Comparison of ENCODE assay signal across 8 mouse cellular contexts in the genomic region with DNA sequence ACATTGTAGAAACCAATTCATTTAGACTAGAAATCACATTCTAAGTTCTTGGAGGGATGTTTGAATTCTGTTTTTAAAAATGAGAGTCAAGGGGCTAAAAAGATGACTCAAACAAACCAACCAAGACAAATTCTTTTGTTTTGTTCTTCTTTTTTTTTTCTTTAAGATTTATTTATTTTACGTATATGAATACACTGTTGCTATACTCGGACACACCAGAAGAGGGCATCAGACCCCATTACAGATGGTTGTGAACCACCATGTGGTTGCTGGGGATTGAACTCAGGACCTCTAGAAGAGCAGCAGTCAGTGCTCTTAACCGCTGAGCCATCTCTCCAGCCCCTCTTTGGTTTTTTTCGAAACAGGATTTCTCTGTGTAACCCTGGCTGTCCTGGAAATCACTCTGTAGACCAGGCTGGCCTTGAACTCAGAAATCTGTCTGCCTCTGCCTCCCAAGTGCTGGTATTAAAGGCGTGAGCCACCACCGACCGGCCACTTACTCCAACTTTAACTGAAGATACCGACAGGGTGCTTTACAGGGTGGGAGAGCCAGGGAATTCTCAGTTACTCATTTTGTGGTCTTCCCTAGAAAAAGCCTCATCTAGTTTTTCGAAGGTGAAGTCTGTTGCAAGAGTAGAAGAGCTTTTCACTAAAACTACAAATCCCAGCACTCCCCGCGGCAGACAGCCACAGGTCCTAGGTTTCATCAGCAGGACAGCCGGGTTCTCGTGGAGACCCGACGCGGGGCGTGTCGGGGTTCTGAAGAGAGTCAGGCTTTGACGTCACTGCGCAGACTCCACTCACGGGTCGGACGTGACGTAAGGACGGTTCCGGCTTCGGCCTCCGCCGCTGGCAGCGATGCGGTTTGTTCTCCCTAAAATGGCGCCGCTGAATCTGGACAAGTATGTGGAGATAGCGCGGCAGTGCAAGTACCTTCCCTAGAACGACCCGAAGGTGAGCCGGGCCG. TPM values are rescaled to one million over a fixed set of nuclear protein-coding genes. Genes with fewer than 3 reads are reported as not detected.
A peak's percentile ranks its signal among the peaks of the same experiment; 100 is the strongest.
DNase-seq lines count a peak whose midpoint lies in the region; ATAC-seq and TF ChIP-seq lines count a peak whose summit lies in the region.

No protein-coding gene starts in this region.

- peak overlapping the region; percentile 79 for H3K4me2 ChIP-seq in forebrain, embryonic 13.5 days
- peak overlapping the region; percentile 63; the same call in 1 of the 2 replicates for H3K4me2 ChIP-seq in liver, postnatal 0 days (ENCODE audit: low read depth, low read length)
- no peak overlapping the region for H3K4me2 ChIP-seq in neural tube, embryonic 14.5 days (ENCODE audit: low read depth, low read length)

- intact Hi-C loops in heart, postnatal 10 days (cut with DNase I): no loop called here

- no peak for TF ChIP-seq EP300 in ES-Bruce4 (IDR thresholded peaks at IDR 0.05; ENCODE audit: insufficient read depth, low read depth, low read length)
- 0 out of 2 replicates have a peak, but pooled peaks have one; percentile 42 for TF ChIP-seq EP300 in liver, postnatal 0 days (IDR thresholded peaks at IDR 0.05; ENCODE audit: low read depth)

- H3K4me3 ChIP-seq in ES-Bruce4 (ENCODE audit: low read depth, low read length): peak overlapping the region; percentile 78
- H3K4me3 ChIP-seq in forebrain, embryonic 13.5 days: peak overlapping the region; percentile 70
- peak overlapping the region; percentile 79 for H3K4me3 ChIP-seq in liver, postnatal 0 days (ENCODE audit: low read depth, low read length)
- H3K4me3 ChIP-seq in neural tube, embryonic 14.5 days (ENCODE audit: low read depth, low read length): peak overlapping the region; percentile 63

- TF ChIP-seq POLR2A in ES-Bruce4 (IDR thresholded peaks at IDR 0.05; ENCODE audit: insufficient read depth, low read length): peak; percentile 87

- peak; percentile 99 for DNase-seq in heart, postnatal 10 days
- DNase-seq in large intestine, adult 2 months (ENCODE audit: low read depth, low spot score): peak; percentile 99
- peak; percentile 98 for DNase-seq in liver, postnatal 0 days
- peak; percentile 95 for DNase-seq in testis, postnatal 10 days (ENCODE audit: low spot score)

- no peaks in the 10 kb centered on the region for H3K4me1 ChIP-seq in ES-Bruce4 (ENCODE audit: control insufficient read depth, insufficient read depth, low read length)
- H3K4me1 ChIP-seq in forebrain, embryonic 13.5 days: peaks cover 31% of the 10 kb centered on the region
- peaks cover 32% of the 10 kb centered on the region for H3K4me1 ChIP-seq in liver, postnatal 0 days (ENCODE audit: insufficient read depth)
- peaks cover 17% of the 10 kb centered on the region for H3K4me1 ChIP-seq in neural tube, embryonic 14.5 days (ENCODE audit: control insufficient read depth, insufficient read depth, low read length)

- peak overlapping the region; percentile 79 for H3K9ac ChIP-seq in ES-Bruce4 (ENCODE audit: low read depth, poor library complexity, severe bottlenecking)
- H3K9ac ChIP-seq in forebrain, embryonic 13.5 days: peak overlapping the region; percentile 79
- H3K9ac ChIP-seq in liver, postnatal 0 days (replicated peaks): peak overlapping the region; percentile 95
- peak overlapping the region; percentile 71 for H3K9ac ChIP-seq in neural tube, embryonic 14.5 days (replicated peaks; ENCODE audit: low read depth, low read length)

- TF ChIP-seq CTCF in ES-Bruce4 (IDR thresholded peaks at IDR 0.05; ENCODE audit: low read depth, low read length): peak; percentile 18
- peak; percentile 39 for TF ChIP-seq CTCF in liver, postnatal 0 days (IDR thresholded peaks at IDR 0.05; ENCODE audit: low read depth)

- H3K9me3 ChIP-seq in ES-Bruce4 (replicated peaks; ENCODE audit: control insufficient read depth, insufficient read depth, low read length, poor library complexity, severe bottlenecking): no peaks in the 10 kb centered on the region
- H3K9me3 ChIP-seq in forebrain, embryonic 13.5 days (replicated peaks): no peaks in the 10 kb centered on the region
- no peaks in the 10 kb centered on the region for H3K9me3 ChIP-seq in liver, postnatal 0 days (ENCODE audit: low read length)
- no peaks in the 10 kb centered on the region for H3K9me3 ChIP-seq in neural tube, embryonic 14.5 days (ENCODE audit: control insufficient read depth, low read length)

- WGBS in forebrain, embryonic 13.5 days: 5% methylated on average over 39 of the region's 39 CpGs
- WGBS in large intestine, adult 2 months: 7% methylated on average over 39 of the region's 39 CpGs
- WGBS in liver, postnatal 0 days (ENCODE audit: insufficient replicate concordance): 5% methylated on average over 39 of the region's 39 CpGs
- 6% methylated on average over 39 of the region's 39 CpGs for WGBS in neural tube, embryonic 14.5 days

- ATAC-seq in cerebellum, adult (ENCODE audit: insufficient number of reproducible peaks, low FRiP score, low TSS enrichment): peak; percentile 96
- ATAC-seq in forebrain, embryonic 13.5 days: peak; percentile 98
- peak; percentile 90 for ATAC-seq in liver, postnatal 0 days
- peak; percentile 97 for ATAC-seq in neural tube, embryonic 14.5 days (ENCODE audit: low read depth)

- H3K36me3 ChIP-seq in ES-Bruce4 (ENCODE audit: control insufficient read depth, insufficient read depth, low read length, poor library complexity, severe bottlenecking): peaks cover 22% of the 10 kb centered on the region
- peaks cover 10% of the 10 kb centered on the region for H3K36me3 ChIP-seq in forebrain, embryonic 13.5 days (ENCODE audit: poor library complexity, severe bottlenecking)
- peaks cover 22% of the 10 kb centered on the region for H3K36me3 ChIP-seq in liver, postnatal 0 days (replicated peaks; ENCODE audit: insufficient read depth, low read length)
- peaks cover 8% of the 10 kb centered on the region; the same call in 1 of the 2 replicates for H3K36me3 ChIP-seq in neural tube, embryonic 14.5 days (ENCODE audit: control insufficient read depth, insufficient read depth, low read length)

- no peaks in the 10 kb centered on the region for H3K27me3 ChIP-seq in ES-Bruce4 (ENCODE audit: control insufficient read depth, insufficient read depth, low read length, poor library complexity, severe bottlenecking)
- H3K27me3 ChIP-seq in forebrain, embryonic 13.5 days: no peaks in the 10 kb centered on the region
- no peaks in the 10 kb centered on the region for H3K27me3 ChIP-seq in liver, postnatal 0 days (ENCODE audit: insufficient read depth, low read length)
- H3K27me3 ChIP-seq in neural tube, embryonic 14.5 days (ENCODE audit: control insufficient read depth, insufficient read depth, low read length): no peaks in the 10 kb centered on the region

- peak overlapping the region; percentile 60 for H3K27ac ChIP-seq in ES-Bruce4 (ENCODE audit: insufficient read depth, low read length)
- H3K27ac ChIP-seq in forebrain, embryonic 13.5 days: peak overlapping the region; percentile 84
- peak overlapping the region; percentile 98 for H3K27ac ChIP-seq in liver, postnatal 0 days (ENCODE audit: low read depth)
- peak overlapping the region; percentile 89 for H3K27ac ChIP-seq in neural tube, embryonic 14.5 days (ENCODE audit: low read depth, low read length)

RNA-seq across cellular contexts. Expression of a gene that starts 2.1 kb away (rescaled TPM):
- 32.9 TPM in 2 replicates for polyA plus RNA-seq in ES-Bruce4 (2011; ENCODE audit: insufficient read depth, insufficient read length, low read depth, missing spikeins)
- polyA plus RNA-seq in forebrain, embryonic 13.5 days (2015; fragmentation: Nextera tagmentation; extraction: Ambion mirVana): 27.2 and 29.8 TPM in 2 replicates
- total RNA-seq in heart, postnatal 10 days (2021): 10 to 100 TPM; 13.0 to 16.7 TPM
- 28.5 and 30.1 TPM in 2 replicates for polyA plus RNA-seq in large intestine, adult 2 months (2012; rRNA removed)
- 17.0 and 20.4 TPM in 2 replicates for polyA plus RNA-seq in liver, postnatal 0 days (2015; fragmentation: Nextera tagmentation; extraction: Ambion mirVana)
- polyA plus RNA-seq in neural tube, embryonic 14.5 days (2014; fragmentation: Nextera tagmentation; extraction: Ambion mirVana): 26.0 and 29.1 TPM in 2 replicates

RNA-seq across cellular contexts. Expression of a gene that starts 24.3 kb away (rescaled TPM):
- 74.5 and 82.0 TPM in 2 replicates for polyA plus RNA-seq in ES-Bruce4 (2011; ENCODE audit: insufficient read depth, insufficient read length, low read depth, missing spikeins)
- polyA plus RNA-seq in forebrain, embryonic 13.5 days (2015; fragmentation: Nextera tagmentation; extraction: Ambion mirVana): 86.8 and 103 TPM in 2 replicates
- 10 to 100 TPM; 56.1 to 62.8 TPM for total RNA-seq in heart, postnatal 10 days (2021)
- polyA plus RNA-seq in large intestine, adult 2 months (2012; rRNA removed): 25.0 and 28.8 TPM in 2 replicates
- 36.1 and 38.3 TPM in 2 replicates for polyA plus RNA-seq in liver, postnatal 0 days (2015; fragmentation: Nextera tagmentation; extraction: Ambion mirVana)
- polyA plus RNA-seq in neural tube, embryonic 14.5 days (2014; fragmentation: Nextera tagmentation; extraction: Ambion mirVana): 69.3 and 79.3 TPM in 2 replicates

RNA-seq across cellular contexts. Expression of a gene that starts 30.0 kb away (rescaled TPM):
- 504 and 519 TPM in 2 replicates for polyA plus RNA-seq in ES-Bruce4 (2011; ENCODE audit: insufficient read depth, insufficient read length, low read depth, missing spikeins)
- polyA plus RNA-seq in forebrain, embryonic 13.5 days (2015; fragmentation: Nextera tagmentation; extraction: Ambion mirVana): 424 and 446 TPM in 2 replicates
- 100 to 1,000 TPM; 390 to 403 TPM for total RNA-seq in heart, postnatal 10 days (2021)
- polyA plus RNA-seq in large intestine, adult 2 months (2012; rRNA removed): 446 and 623 TPM in 2 replicates
- polyA plus RNA-seq in liver, postnatal 0 days (2015; fragmentation: Nextera tagmentation; extraction: Ambion mirVana): 384 and 424 TPM in 2 replicates
- 402 and 471 TPM in 2 replicates for polyA plus RNA-seq in neural tube, embryonic 14.5 days (2014; fragmentation: Nextera tagmentation; extraction: Ambion mirVana)

RNA-seq across cellular contexts. Expression of a gene that starts 31.0 kb away (rescaled TPM):
- polyA plus RNA-seq in ES-Bruce4 (2011; ENCODE audit: insufficient read depth, insufficient read length, low read depth, missing spikeins): 4.6 and 4.7 TPM in 2 replicates
- 0.10 TPM in 1 of 2 replicates, not detected in the other for polyA plus RNA-seq in forebrain, embryonic 13.5 days (2015; fragmentation: Nextera tagmentation; extraction: Ambion mirVana)
- not detected for total RNA-seq in heart, postnatal 10 days (2021)
- polyA plus RNA-seq in large intestine, adult 2 months (2012; rRNA removed): not detected in 2 replicates
- 0.06 TPM in 1 of 2 replicates, not detected in the other for polyA plus RNA-seq in liver, postnatal 0 days (2015; fragmentation: Nextera tagmentation; extraction: Ambion mirVana)
- not detected in 2 replicates for polyA plus RNA-seq in neural tube, embryonic 14.5 days (2014; fragmentation: Nextera tagmentation; extraction: Ambion mirVana)

RNA-seq across cellular contexts. Expression of a gene that starts 46.8 kb away (rescaled TPM):
- 86.3 and 92.7 TPM in 2 replicates for polyA plus RNA-seq in ES-Bruce4 (2011; ENCODE audit: insufficient read depth, insufficient read length, low read depth, missing spikeins)
- polyA plus RNA-seq in forebrain, embryonic 13.5 days (2015; fragmentation: Nextera tagmentation; extraction: Ambion mirVana): 112 and 123 TPM in 2 replicates
- 10 to 100 TPM; 45.7 to 48.1 TPM for total RNA-seq in heart, postnatal 10 days (2021)
- polyA plus RNA-seq in large intestine, adult 2 months (2012; rRNA removed): 13.4 and 13.7 TPM in 2 replicates
- 37.1 and 39.0 TPM in 2 replicates for polyA plus RNA-seq in liver, postnatal 0 days (2015; fragmentation: Nextera tagmentation; extraction: Ambion mirVana)
- 119 and 132 TPM in 2 replicates for polyA plus RNA-seq in neural tube, embryonic 14.5 days (2014; fragmentation: Nextera tagmentation; extraction: Ambion mirVana)

Comparison
In these comparisons a context has a peak if more than half of its experiments do, and no peak if none do; other contexts are left out.
1. Peak in every context shown above with its lines: DNase-seq, ATAC-seq, H3K4me3 ChIP-seq and H3K27ac ChIP-seq.